Mouse (Mus musculus) heart, postnatal 10 days (tissue): ENCODE results near the gene Acot12. TPM values are rescaled to one million over a fixed set of nuclear protein-coding genes. Genes with fewer than 3 reads are reported as not detected.

Source experiments
- DNase-seq, 2 experiments: peaks; one replicate each; pipeline ENCODE4 v3.0.0; 2021
- intact Hi-C: fragments of 180-260 bp; cut with DNase I; formaldehyde crosslinking; loops from one replicate; pipeline ENCODE4 v1.15.1; 2025
- microRNA-seq, 2 experiments: library from miRNA; unstranded; fragments of <30 nt; microRNA quantifications; one replicate each; pipeline ENCODE4 v1.2.0; 2022
- total RNA-seq, 2 experiments: library from RNA; stranded (reverse); gene quantifications; 2 replicates each; pipeline ENCODE4 v1.2.3; 2021

Gene Acot12
- total RNA-seq, 2 experiments from 2014 or later = 0.48 TPM; not detected in 1

DNA sequence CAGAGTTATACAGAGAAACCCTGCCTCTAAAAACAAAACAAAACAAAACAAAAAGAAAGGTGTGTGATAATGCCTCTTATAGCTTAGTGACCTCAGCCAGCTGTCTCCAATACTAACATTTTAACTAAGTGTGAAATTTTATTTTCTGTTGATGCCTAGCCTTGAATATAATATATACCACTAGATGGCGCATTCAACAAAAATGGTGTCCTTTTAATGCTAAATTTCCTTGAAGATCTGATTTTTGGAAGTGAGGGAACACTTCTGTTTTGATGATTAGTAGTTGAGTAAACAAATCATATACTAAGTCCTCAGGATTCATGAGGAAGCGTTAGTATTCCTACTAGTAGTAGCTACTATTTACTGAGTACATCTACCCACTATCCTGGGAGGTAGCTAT is 68.2 kb downstream of the Acot12 start:
- intact Hi-C loops = loop anchor here (5.0 to 10.0 kb wide), 4 partner anchors 48 to 673 kb away; partner anchors contain the start of genes Fam151b and Ssbp2
- peak in 1 of 2 experiments; percentile 11 for DNase-seq

DNA sequence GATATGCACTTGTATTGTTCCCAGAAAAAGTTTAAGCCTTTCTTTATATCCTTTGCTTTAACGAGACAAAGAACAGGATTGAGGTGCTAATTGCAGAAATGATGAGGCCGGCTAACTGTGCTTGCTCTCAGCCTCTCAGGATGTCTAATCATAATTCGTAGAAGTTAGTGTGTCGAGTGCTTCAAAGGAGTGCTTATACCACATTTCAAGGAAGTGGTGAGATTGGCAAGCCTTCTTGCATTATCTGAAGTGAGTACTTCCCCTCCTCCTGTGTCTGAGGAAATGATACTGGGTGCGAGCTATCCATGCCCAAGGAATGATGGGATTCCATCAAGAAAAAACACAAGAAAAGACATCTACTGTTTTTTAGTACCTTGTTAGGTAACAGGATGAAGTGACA is 73.4 kb downstream of the Acot12 start:
- intact Hi-C loops = no loop called here
- DNase-seq = no peak

DNA sequence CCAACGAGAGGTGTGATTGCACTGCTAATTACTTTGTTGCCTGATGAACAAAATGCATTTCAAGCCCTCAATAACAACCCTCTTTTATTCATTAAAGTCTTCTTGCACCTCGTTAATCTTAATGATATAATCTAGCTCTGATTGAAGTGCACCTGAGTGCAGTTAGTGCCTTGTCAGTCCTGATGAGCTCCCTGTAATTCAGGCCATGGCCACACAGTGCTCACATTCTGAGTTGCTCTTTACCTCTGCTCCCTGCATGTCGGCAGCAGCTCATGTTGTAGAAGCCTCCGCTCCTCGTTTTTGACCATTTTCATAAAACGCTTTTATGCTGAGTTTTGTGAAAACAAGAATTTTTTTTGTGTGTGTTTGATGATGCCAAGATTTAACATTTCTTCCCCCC is 82.4 kb downstream of the Acot12 start:
- DNase-seq = no peak
- intact Hi-C loops = no loop called here

DNA sequence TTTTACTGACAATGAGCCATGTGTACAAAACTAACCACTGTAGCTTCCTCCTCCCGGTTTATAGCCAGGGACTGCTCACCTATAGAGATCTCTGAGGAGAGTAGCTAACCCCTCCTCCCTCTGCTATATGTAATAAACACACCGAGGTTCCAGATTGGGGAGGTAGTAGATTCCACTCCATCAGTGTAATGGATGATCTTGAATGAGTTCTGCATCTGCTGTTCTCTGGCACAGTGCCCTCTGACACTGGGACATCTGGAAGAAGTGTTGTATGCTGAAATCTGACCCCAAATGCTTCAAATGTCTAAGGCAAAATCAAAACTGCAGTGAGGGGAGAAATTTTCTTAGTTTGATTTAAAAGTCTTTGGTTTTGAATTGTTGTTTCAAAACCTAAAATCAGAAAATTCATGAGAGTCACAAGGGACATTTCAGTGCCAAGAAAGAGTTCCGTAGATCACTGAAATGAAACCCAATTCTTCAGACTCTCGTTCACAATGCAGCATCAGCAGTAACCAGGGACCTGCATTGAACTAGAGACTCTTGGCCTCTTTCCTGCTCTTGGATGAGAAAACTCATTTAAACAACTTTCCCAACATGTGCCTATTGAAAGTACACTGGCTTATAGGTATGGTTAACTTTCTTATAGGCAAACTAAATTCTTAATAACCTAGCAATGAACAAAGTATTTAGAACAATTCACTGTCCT is 83.7 kb downstream of the Acot12 start:
- peak; percentile 55 to 67 for DNase-seq
- intact Hi-C loops = no loop called here

DNA sequence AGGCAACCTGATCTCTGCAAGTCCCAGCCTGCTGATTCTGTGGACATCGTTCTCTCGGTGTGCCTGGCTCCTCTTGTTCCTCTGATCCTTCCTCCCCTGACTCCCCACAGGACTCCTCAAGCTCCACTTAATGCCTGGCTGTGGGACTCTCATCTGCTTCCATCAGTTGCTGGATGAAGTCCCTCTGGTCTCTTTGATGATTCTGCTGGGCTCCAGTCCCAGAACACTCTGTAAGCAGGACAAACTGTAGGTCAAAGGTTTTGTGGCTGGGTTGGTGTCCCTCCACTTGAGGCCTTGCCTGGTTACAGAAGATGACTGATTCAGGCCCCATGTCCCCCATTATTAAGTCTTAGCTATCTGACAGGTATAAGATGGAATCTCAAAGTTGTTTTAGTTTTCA is 84.8 kb downstream of the Acot12 start:
- intact Hi-C loops = no loop called here
- DNase-seq = no peak

DNA sequence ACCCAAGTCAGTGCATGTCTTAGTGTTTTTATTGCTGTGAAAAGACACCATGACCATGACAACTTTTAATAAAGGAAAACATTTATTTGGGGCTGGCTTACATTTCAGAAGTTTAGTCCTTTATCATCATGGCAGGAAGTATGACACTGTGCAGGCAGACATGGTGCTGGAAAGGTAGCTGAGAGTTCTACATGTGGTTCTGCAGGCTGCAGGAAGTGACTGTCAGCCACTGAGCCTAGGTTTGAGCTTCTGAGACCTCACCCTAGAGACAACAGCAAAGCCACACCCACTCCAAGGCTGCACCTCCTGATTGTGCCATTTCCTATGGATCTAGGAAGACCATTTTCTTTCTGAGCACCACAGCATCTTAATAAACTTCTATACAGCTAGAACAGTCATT is 86.6 kb downstream of the Acot12 start:
- DNase-seq = no peak
- intact Hi-C loops = no loop called here

Small RNA genes within 50 kb of the gene (microRNA-seq; reads per million reads assigned to microRNA genes)
- gene Gm27656 = 0 reads per million in 2 experiments

Other genes with a start within 250 kb of the Acot12 start
- gene Zcchc9, start 66.2 kb downstream of the Acot12 start, total RNA-seq = 10 to 100 TPM; 19.9 to 23.5 TPM
- 100 to 1,000 TPM; 867 to 929 TPM for gene Ckmt2, start 135.4 kb downstream of the Acot12 start, total RNA-seq